Mouse (Mus musculus) G1E-ER4 (cell line): ENCODE results near the gene Abr. TPM values are rescaled to one million over a fixed set of nuclear protein-coding genes. Genes with fewer than 3 reads are reported as not detected.

ENCODE experiments used
- GATA1 ChIP-seq: IDR thresholded peaks from one replicate; pipeline ENCODE4 v1.8.0; 2012; ENCODE audit warnings: low read length, inconsistent platforms
- polyA plus RNA-seq: library from polyadenylated mRNA; stranded (reverse); fragments of >175 nt; gene quantifications from 2 replicates; pipeline ENCODE4 v1.2.3, GENCODE M21; 2012

The Abr gene
- polyA plus RNA-seq, 1 experiment: 0.01 TPM

- no peak for TF ChIP-seq GATA1
Measured at GRCm38 (mm10) chr11:76548153-76548721, 73.9 kb downstream of the Abr start.

- TF ChIP-seq GATA1: no peak
Measured at GRCm38 (mm10) chr11:76547420-76547819, 74.7 kb downstream of the Abr start.

GRCm38 (mm10) chr11:76546431-76546830 lies 75.7 kb downstream of the Abr start:
- TF ChIP-seq GATA1: no peak

GRCm38 (mm10) chr11:76543300-76543699 lies 78.8 kb downstream of the Abr start:
- no peak for TF ChIP-seq GATA1

GRCm38 (mm10) chr11:76540973-76541372 lies 81.1 kb downstream of the Abr start:
- no peak for TF ChIP-seq GATA1

- no peak for TF ChIP-seq GATA1
Measured at GRCm38 (mm10) chr11:76537401-76537800, 84.7 kb downstream of the Abr start.

- no peak for TF ChIP-seq GATA1
Measured at GRCm38 (mm10) chr11:76536576-76537354, 85.3 kb downstream of the Abr start.

- TF ChIP-seq GATA1: no peak
Measured at GRCm38 (mm10) chr11:76532001-76532400, 90.1 kb downstream of the Abr start.

GRCm38 (mm10) chr11:76530966-76531678 lies 91.0 kb downstream of the Abr start:
- TF ChIP-seq GATA1: no peak

- TF ChIP-seq GATA1: no peak
Measured at GRCm38 (mm10) chr11:76530168-76530935, 91.8 kb downstream of the Abr start.

- TF ChIP-seq GATA1: no peak
Measured at GRCm38 (mm10) chr11:76529352-76530141, 92.6 kb downstream of the Abr start.

GRCm38 (mm10) chr11:76525646-76526351 lies 96.3 kb downstream of the Abr start:
- TF ChIP-seq GATA1: no peak

- no peak for TF ChIP-seq GATA1
Measured at GRCm38 (mm10) chr11:76524947-76525346, 97.2 kb downstream of the Abr start.

- no peak for TF ChIP-seq GATA1
Measured at GRCm38 (mm10) chr11:76523356-76523755, 98.8 kb downstream of the Abr start.
